Mouse (Mus musculus) neural tube, embryonic 14.5 days (tissue): Measurements from ENCODE around the gene Fgfrl1. TPM values are rescaled to one million over a fixed set of nuclear protein-coding genes. Genes with fewer than 3 reads are reported as not detected.

Source experiments
- ATAC-seq: fragments of 200-750 bp; cut with Nextera tagmentation; 2 replicates; pipeline ENCODE4 v1.8.0; 2017; ENCODE audit warnings: low read depth, mild to moderate bottlenecking, moderate TSS enrichment, moderate library complexity
- H3K27ac ChIP-seq: fragments of 300-500 bp; sonication (generic); 2 replicates; pipeline ENCODE4 v1.5.1; 2014; ENCODE audit warnings: low read depth, mild to moderate bottlenecking, control low read depth, low read length, moderate library complexity, mixed read lengths
- H3K27me3 ChIP-seq: fragments of 300-500 bp; sonication (generic); 2 replicates; pipeline ENCODE4 v1.6.1; 2014; ENCODE audit warnings: low read length; ENCODE audit not compliant: control insufficient read depth, insufficient read depth
- H3K36me3 ChIP-seq: fragments of 300-500 bp; sonication (generic); 2 replicates; pipeline ENCODE4 v1.6.1; 2014; ENCODE audit warnings: low read length, mixed read lengths; ENCODE audit not compliant: control insufficient read depth, insufficient read depth
- H3K4me1 ChIP-seq: fragments of 300-500 bp; sonication (generic); 2 replicates; pipeline ENCODE4 v1.6.1; 2014; ENCODE audit warnings: low read length; ENCODE audit not compliant: control insufficient read depth, insufficient read depth
- H3K4me2 ChIP-seq: fragments of 300-500 bp; sonication (generic); 2 replicates; pipeline ENCODE4 v1.6.1; 2014; ENCODE audit warnings: mild to moderate bottlenecking, low read depth, low read length, control low read depth
- H3K4me3 ChIP-seq: fragments of 300-500 bp; sonication (generic); 2 replicates; pipeline ENCODE4 v1.5.1; 2014; ENCODE audit warnings: low read depth, low read length, control low read depth, mixed read lengths
- H3K9ac ChIP-seq: fragments of 300-500 bp; sonication (generic); replicated peaks from 2 replicates; pipeline ENCODE4 v1.6.1; 2014; ENCODE audit warnings: low read depth, mild to moderate bottlenecking, control low read depth, low read length, mixed read lengths
- H3K9me3 ChIP-seq: fragments of 300-500 bp; sonication (generic); 2 replicates; pipeline ENCODE4 v1.6.1; 2016; ENCODE audit warnings: low read length; ENCODE audit not compliant: control insufficient read depth
- WGBS: fragments of 180-500 bp; shearing (Covaris S2); extraction: QIAGEN DNeasy Blood & Tissue Kit; methylation state at CpG from one replicate; pipeline ENCODE4 v1.1.7; 2014; 5-methylcytosine and 5-hydroxymethylcytosine counted together
- polyA plus RNA-seq: library from polyadenylated mRNA; unstranded; fragments of >200 nt; fragmentation: Nextera tagmentation; extraction: Ambion mirVana; gene quantifications from 2 replicates; pipeline ENCODE4 v1.2.1, GENCODE M21; 2014

Gene Fgfrl1
- polyA plus RNA-seq, 1 experiment from 2014 or later, result 7.0 TPM

DNA sequence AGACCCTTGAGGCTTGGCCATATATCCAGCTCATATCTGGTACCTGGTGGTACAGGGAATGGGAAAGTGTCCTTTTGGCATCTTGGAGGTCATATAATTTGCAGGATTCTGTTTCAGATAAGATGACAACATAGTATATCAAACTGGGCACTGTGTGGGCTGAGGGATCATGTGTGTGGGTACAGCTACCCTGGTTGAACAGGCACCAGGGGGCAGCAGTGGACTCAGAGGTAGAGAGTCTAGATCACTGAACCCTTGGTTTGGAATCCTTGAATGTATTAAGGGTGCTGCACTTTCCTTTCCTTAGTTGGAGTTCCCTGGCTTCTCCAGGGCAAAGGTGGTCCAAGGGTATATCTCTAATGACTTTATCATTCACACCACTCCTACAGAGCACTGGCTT is 21.4 kb upstream of the Fgfrl1 start:
- H3K36me3 ChIP-seq, result no peaks in the 10 kb centered on the region; the same call in 1 of the 2 replicates
- peaks cover 13% of the 10 kb centered on the region for H3K4me1 ChIP-seq
- no peak overlapping the region for H3K27ac ChIP-seq
- H3K9ac ChIP-seq, result no peak overlapping the region
- no peaks in the 10 kb centered on the region for H3K27me3 ChIP-seq
- ATAC-seq, result no peak
- H3K9me3 ChIP-seq, result no peaks in the 10 kb centered on the region
- H3K4me2 ChIP-seq, result no peak overlapping the region
- H3K4me3 ChIP-seq, result no peak overlapping the region

DNA sequence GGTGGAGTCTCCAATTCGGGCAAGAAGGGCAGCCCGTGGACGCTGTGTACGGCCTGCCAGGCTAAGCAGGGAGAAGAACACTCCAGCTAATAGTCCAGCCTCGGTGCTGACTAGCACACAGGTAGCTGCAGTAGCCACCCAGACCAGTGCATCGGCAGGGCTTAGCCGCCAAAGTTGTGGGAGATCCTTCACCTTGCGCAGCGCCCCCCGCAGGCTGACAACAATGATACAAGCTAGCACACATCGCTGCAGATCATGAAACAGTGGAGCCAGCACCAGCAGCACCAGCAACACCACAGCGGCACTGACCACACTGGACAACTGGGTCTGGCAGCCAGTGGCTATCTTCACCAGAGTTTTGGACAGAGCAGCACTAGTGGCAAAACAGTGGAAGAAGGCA is 20.4 kb upstream of the Fgfrl1 start:
- Histone ChIP-seq H3K9me3 (no peaks in the 10 kb centered on the region), H3K27ac (no peak overlapping the region), H3K36me3 (no peaks in the 10 kb centered on the region; the same call in 1 of the 2 replicates), H3K27me3 (no peaks in the 10 kb centered on the region), H3K9ac (no peak overlapping the region), H3K4me2 (no peak overlapping the region), H3K4me1 (peaks cover 13% of the 10 kb centered on the region), H3K4me3 (no peak overlapping the region)
- no peak for ATAC-seq
- WGBS, result 91% methylated on average over 12 of the region's 12 CpGs

- H3K27ac ChIP-seq, result no peak overlapping the region
- H3K4me1 ChIP-seq, result peaks cover 8% of the 10 kb centered on the region
- H3K4me3 ChIP-seq, result no peak overlapping the region
- 90% methylated on average over 2 of the region's 2 CpGs for WGBS
- no peak overlapping the region for H3K4me2 ChIP-seq
- ATAC-seq, result no peak
- no peaks in the 10 kb centered on the region for H3K27me3 ChIP-seq
- no peaks in the 10 kb centered on the region for H3K9me3 ChIP-seq
- H3K9ac ChIP-seq, result no peak overlapping the region
- H3K36me3 ChIP-seq, result no peaks in the 10 kb centered on the region; the same call in 1 of the 2 replicates
Observed at GRCm38 (mm10) chr5:108674624-108675023, 17.6 kb upstream of the Fgfrl1 start.

GRCm38 (mm10) chr5:108675251-108675816 is 16.8 kb upstream of the Fgfrl1 start, which contains the start of gene Slc26a1:
Slc26a1 (minus strand) TSS chr5:108675569.
- Histone ChIP-seq H3K4me2 (no peak within 1 kb of the TSS), H3K9ac (no peak within 1 kb of the TSS), H3K9me3 (no peaks in the 10 kb centered on the region), H3K36me3 (no peaks in the 10 kb centered on the region; the same call in 1 of the 2 replicates), H3K27ac (no peak within 1 kb of the TSS), H3K4me3 (no peak within 1 kb of the TSS), H3K4me1 (peaks cover 3% of the 10 kb centered on the region; the same call in 1 of the 2 replicates), H3K27me3 (no peaks in the 10 kb centered on the region)
- 84% methylated on average over 9 of the region's 9 CpGs for WGBS
- ATAC-seq, result no peak

DNA sequence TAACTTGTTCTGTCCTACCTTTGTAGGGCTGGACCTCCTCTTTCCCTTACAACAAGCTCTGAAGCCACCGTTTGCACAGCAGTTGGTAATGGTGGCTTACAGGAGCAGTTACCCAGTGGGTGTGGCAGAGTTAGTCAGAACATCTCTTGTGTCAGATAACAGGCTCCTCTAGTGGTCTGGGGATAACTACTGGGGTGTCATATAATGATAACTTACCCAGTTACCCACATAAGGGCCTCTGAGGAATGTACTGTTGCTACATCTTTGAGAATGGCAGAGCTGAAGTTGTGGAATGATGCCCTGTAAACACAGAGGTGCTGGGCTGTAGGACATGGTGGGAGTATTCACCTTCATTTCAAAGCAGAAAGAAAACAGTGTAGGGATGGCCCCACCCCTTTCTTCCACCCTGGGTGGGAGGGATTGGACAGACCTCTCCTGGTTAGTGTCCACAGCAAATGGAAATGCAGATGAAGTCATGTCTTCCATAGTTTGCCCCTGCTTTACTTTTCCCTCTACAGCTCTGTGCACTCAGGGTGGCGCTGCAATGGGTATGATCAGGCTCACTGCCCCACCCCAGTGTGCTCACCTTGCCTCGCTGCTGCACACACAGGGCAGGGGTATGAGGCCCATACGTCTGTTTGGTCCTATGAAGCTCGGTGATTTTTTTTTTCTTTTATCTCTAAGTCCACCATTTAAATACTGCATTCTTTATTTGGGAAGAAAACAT is 15.2 kb upstream of the Fgfrl1 start:
- no peaks in the 10 kb centered on the region; the same call in 1 of the 2 replicates for H3K36me3 ChIP-seq
- H3K4me3 ChIP-seq, result peak overlapping the region; percentile 23
- H3K27ac ChIP-seq, result peak overlapping the region; percentile 72
- peak overlapping the region; percentile 35 for H3K9ac ChIP-seq
- peak overlapping the region; percentile 46 for H3K4me2 ChIP-seq
- H3K9me3 ChIP-seq, result no peaks in the 10 kb centered on the region
- no peaks in the 10 kb centered on the region for H3K27me3 ChIP-seq
- ATAC-seq, result peak; percentile 68
- H3K4me1 ChIP-seq, result peaks cover 3% of the 10 kb centered on the region; the same call in 1 of the 2 replicates
- 11% methylated on average over 5 of the region's 5 CpGs for WGBS

DNA sequence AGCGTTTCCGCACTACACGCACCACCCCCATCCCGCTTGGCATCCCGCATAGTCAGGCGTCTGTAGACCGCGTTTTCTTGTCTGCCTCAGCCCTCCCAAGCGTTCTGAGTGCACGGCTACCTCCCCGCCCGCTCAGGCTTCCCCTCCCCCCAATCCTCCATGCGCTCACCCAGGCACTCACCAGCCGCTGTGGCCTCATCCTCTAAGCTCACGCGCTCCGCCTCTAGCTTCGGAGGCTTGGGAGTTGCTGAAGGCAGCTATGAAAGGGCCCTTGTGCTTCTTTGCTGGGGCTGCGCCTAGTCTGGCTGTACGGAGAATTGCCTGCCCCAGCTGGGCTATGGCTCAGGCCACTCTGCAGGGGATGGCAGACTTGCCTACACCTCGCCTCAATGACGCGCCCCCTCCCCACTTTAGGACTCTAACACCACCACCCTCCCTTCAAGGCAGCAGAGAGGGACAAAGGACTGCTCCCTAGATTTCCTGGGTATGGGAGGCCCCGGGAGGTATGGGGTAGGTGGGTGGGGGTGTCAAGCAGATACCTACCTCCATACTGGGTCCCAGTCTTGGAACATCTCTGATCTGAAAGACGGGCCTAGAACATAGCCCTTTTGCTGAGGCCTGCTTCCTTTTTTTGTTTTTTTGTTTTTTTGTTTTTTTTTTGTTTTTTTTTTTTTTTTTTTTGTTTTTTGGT is 14.4 kb upstream of the Fgfrl1 start:
- no peaks in the 10 kb centered on the region for H3K9me3 ChIP-seq
- peak overlapping the region; percentile 35 for H3K9ac ChIP-seq
- H3K4me3 ChIP-seq, result peak overlapping the region; percentile 23
- peak; percentile 92 for ATAC-seq
- no peaks in the 10 kb centered on the region for H3K27me3 ChIP-seq
- peak overlapping the region; percentile 72 for H3K27ac ChIP-seq
- WGBS, result 4% methylated on average over 25 of the region's 25 CpGs
- no peaks in the 10 kb centered on the region for H3K36me3 ChIP-seq
- peaks cover 3% of the 10 kb centered on the region; the same call in 1 of the 2 replicates for H3K4me1 ChIP-seq
- peak overlapping the region; percentile 46 for H3K4me2 ChIP-seq

- H3K4me2 ChIP-seq, result no peak overlapping the region
- no peak overlapping the region for H3K4me3 ChIP-seq
- no peaks in the 10 kb centered on the region for H3K36me3 ChIP-seq
- H3K27me3 ChIP-seq, result no peaks in the 10 kb centered on the region
- WGBS, result 90% methylated on average over 6 of the region's 6 CpGs
- ATAC-seq, result no peak
- no peaks in the 10 kb centered on the region for H3K9me3 ChIP-seq
- H3K9ac ChIP-seq, result no peak overlapping the region
- H3K27ac ChIP-seq, result no peak overlapping the region
- peaks cover 3% of the 10 kb centered on the region; the same call in 1 of the 2 replicates for H3K4me1 ChIP-seq
Observed at GRCm38 (mm10) chr5:108678296-108678854, 13.8 kb upstream of the Fgfrl1 start.

GRCm38 (mm10) chr5:108679909-108680308 is 12.3 kb upstream of the Fgfrl1 start:
- Histone ChIP-seq H3K4me1 (peaks cover 3% of the 10 kb centered on the region; the same call in 1 of the 2 replicates), H3K36me3 (no peaks in the 10 kb centered on the region), H3K9ac (no peak overlapping the region), H3K4me3 (no peak overlapping the region), H3K27ac (no peak overlapping the region), H3K4me2 (no peak overlapping the region), H3K9me3 (no peaks in the 10 kb centered on the region), H3K27me3 (no peaks in the 10 kb centered on the region)
- ATAC-seq, result no peak
- 64% methylated on average over 3 of the region's 3 CpGs for WGBS
